Mouse (Mus musculus): ENCODE data around the gene Wfs1.

- TF ChIP-seq CTCF (IDR thresholded peaks at IDR 0.05; ENCODE audit: low read depth, low read length) (no peak), POLR2A (IDR thresholded peaks at IDR 0.05; ENCODE audit: borderline replicate concordance, low read depth, low read length) (no peak)
These were observed 71.0 kb downstream of the Wfs1 start for GRCm38 (mm10) chr5:36918016-36918415.

Measured in bone marrow macrophage, adult 2 months (primary cell).